Mouse (Mus musculus) heart, adult 8-10 months (tissue): ENCODE measurements around the gene Fcho1. TPM values are rescaled to one million over a fixed set of nuclear protein-coding genes. Genes with fewer than 3 reads are reported as not detected.
"Not testable (repeated sequence)": the region's sequence is repeated elsewhere in the genome, so short reads cannot be mapped to it uniquely, and the experiment has no call there.

Experiments used
- DNase-seq: peaks from one replicate; pipeline ENCODE4 v3.0.0; 2022; ENCODE audit warnings: low spot score
- total RNA-seq, 4 experiments: library from RNA; stranded (reverse); gene quantifications; 2 replicates each; pipeline ENCODE4 v1.2.4; 2022

Gene Fcho1
- total RNA-seq: 1 to 10 TPM in 1 of 4 experiments, under 1 TPM in 3; 0.14 to 1.5 (median 0.68) TPM

- peak; percentile 22 for DNase-seq
Observed at GRCm38 (mm10) chr8:71725122-71725924, at the start of gene Fcho1. Gene Fcho1 (minus strand): TSS chr8:71725716.

- DNase-seq: no peak
Observed at GRCm38 (mm10) chr8:71771336-71771735, 45.8 kb upstream of the Fcho1 start.

- DNase-seq: no peak
Observed at GRCm38 (mm10) chr8:71758816-71759215, 33.3 kb upstream of the Fcho1 start.

- DNase-seq: not testable (repeated sequence)
Observed at GRCm38 (mm10) chr8:71752881-71753552, 27.5 kb upstream of the Fcho1 start.

GRCm38 (mm10) chr8:71752263-71752662 lies 26.7 kb upstream of the Fcho1 start:
- DNase-seq: not testable (repeated sequence)

GRCm38 (mm10) chr8:71751337-71751886 lies 25.9 kb upstream of the Fcho1 start:
- DNase-seq: peak; percentile 31

GRCm38 (mm10) chr8:71749321-71750075 lies 24.0 kb upstream of the Fcho1 start:
- not testable (repeated sequence) for DNase-seq

GRCm38 (mm10) chr8:71747082-71747481 lies 21.6 kb upstream of the Fcho1 start:
- not testable (repeated sequence) for DNase-seq

- no peak for DNase-seq
Observed at GRCm38 (mm10) chr8:71745322-71745721, 19.8 kb upstream of the Fcho1 start.

- no peak for DNase-seq
Observed at GRCm38 (mm10) chr8:71742783-71743182, 17.3 kb upstream of the Fcho1 start.

- DNase-seq: no peak
Observed at GRCm38 (mm10) chr8:71741687-71742114, 16.2 kb upstream of the Fcho1 start.

GRCm38 (mm10) chr8:71741226-71741625 lies 15.7 kb upstream of the Fcho1 start:
- no peak for DNase-seq

- not testable (repeated sequence) for DNase-seq
Observed at GRCm38 (mm10) chr8:71738316-71738715, 12.8 kb upstream of the Fcho1 start.

- peak; percentile 26 for DNase-seq
Observed at GRCm38 (mm10) chr8:71731652-71732230, 6.2 kb upstream of the Fcho1 start.

GRCm38 (mm10) chr8:71728826-71729620 lies 3.5 kb upstream of the Fcho1 start:
- no peak for DNase-seq

- DNase-seq: no peak
Observed at GRCm38 (mm10) chr8:71728240-71728785, 2.8 kb upstream of the Fcho1 start.

GRCm38 (mm10) chr8:71724389-71724788 lies 1.1 kb downstream of the Fcho1 start:
- no peak for DNase-seq

GRCm38 (mm10) chr8:71723047-71723551 lies 2.4 kb downstream of the Fcho1 start:
- DNase-seq: no peak

GRCm38 (mm10) chr8:71719928-71720457 lies 5.5 kb downstream of the Fcho1 start:
- no peak for DNase-seq

GRCm38 (mm10) chr8:71719218-71719617 lies 6.3 kb downstream of the Fcho1 start:
- DNase-seq: no peak
